Mouse (Mus musculus) small intestine, adult 2 months (tissue): Measurements from ENCODE around the gene Syvn1.

ENCODE experiments used
- CTCF ChIP-seq: fragments of 200-500 bp; IDR thresholded peaks from 2 replicates; pipeline ENCODE4 v1.5.1; 2012; ENCODE audit warnings: low read depth, mild to moderate bottlenecking, control low read depth, inconsistent platforms, low read length, moderate library complexity, mixed read lengths; ENCODE audit not compliant: insufficient replicate concordance, insufficient read length; ENCODE audit errors: extremely low read depth
- POLR2A ChIP-seq: fragments of 200-500 bp; IDR thresholded peaks from 2 replicates; pipeline ENCODE4 v1.6.1; 2012; ENCODE audit warnings: low read depth, mild to moderate bottlenecking, control low read depth, inconsistent platforms, low read length, moderate library complexity

DNA sequence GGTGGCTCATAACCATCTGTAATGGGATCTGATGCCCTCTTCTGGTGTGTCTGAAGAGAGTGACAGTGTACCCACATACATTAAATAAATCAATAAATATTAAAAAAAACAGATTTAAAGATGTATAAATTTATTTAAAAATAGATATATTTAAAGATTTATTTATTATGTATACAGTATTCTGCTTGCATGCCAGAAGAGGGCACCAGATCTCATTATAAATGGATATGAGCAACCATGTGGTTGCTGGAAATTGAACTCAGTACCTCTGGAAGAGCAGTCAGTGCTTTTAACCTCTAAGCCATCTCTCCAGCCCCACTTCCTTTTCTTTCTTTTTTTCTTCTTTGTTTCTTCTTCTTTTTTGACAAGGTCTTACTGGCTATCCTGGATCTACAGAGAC is 6.4 kb upstream of the Syvn1 start:
- TF ChIP-seq CTCF (no peak), POLR2A (no peak)
